In genomic region chr14:75876320-75877043, GRCm38 (mm10) we compare ENCODE assay signal across 9 mouse cellular contexts. TPM values are rescaled to one million over a fixed set of nuclear protein-coding genes. Genes with fewer than 3 reads are reported as not detected.
DNase-seq lines count a peak whose midpoint lies in the region; ATAC-seq and TF ChIP-seq lines count a peak whose summit lies in the region.
"Had no signal": no experiment of that assay in that cellular context is flagged by ENCODE, and none has a peak within 500 bp of the region (broad histone marks: within the 10 kb centered on the region; RNA-seq: fewer than 3 reads in every experiment).

No protein-coding gene starts in this region.

- no peak for TF ChIP-seq POLR2A in lung, adult 2 months (IDR thresholded peaks at IDR 0.05; ENCODE audit: borderline replicate concordance, extremely low read depth, low read depth, low read length)
- no peak for TF ChIP-seq POLR2A in olfactory bulb, adult 2 months (IDR thresholded peaks at IDR 0.05; ENCODE audit: insufficient read depth, low read depth, low read length)

- no peak overlapping the region for H3K9ac ChIP-seq in ES-E14 (ENCODE audit: insufficient read depth, low read depth, low read length, poor library complexity, severe bottlenecking)
- 0 out of 2 replicates have a peak overlapping the region, but pooled peaks have one; percentile 34 for H3K9ac ChIP-seq in forebrain, embryonic 13.5 days

- ATAC-seq in cerebellum, adult (ENCODE audit: insufficient number of reproducible peaks, low FRiP score, low TSS enrichment): peak; percentile 77; the same call in 1 of the 2 replicates
- ATAC-seq in forebrain, embryonic 13.5 days: peak; percentile 72

- DNase-seq in ES-E14 (ENCODE audit: low read depth, low spot score): peak; percentile 92
- peak; percentile 39 for DNase-seq in heart, postnatal 25 days (ENCODE audit: low spot score)
- DNase-seq in large intestine, adult 2 months (ENCODE audit: low read depth, low spot score): peak; percentile 48
- DNase-seq in lung, adult 2 months: peak; percentile 73
- peak; percentile 65 for DNase-seq in testis, postnatal 14 days (ENCODE audit: low spot score)

- H3K9me3 ChIP-seq in ES-E14 (ENCODE audit: control insufficient read depth, insufficient read depth, low read depth, low read length): no peaks in the 10 kb centered on the region
- no peaks in the 10 kb centered on the region for H3K9me3 ChIP-seq in forebrain, embryonic 13.5 days (replicated peaks)

- peak overlapping the region; percentile 52 for H3K4me2 ChIP-seq in forebrain, embryonic 13.5 days

- no peaks in the 10 kb centered on the region for H3K27me3 ChIP-seq in forebrain, embryonic 13.5 days

- H3K36me3 ChIP-seq in ES-E14 (ENCODE audit: control insufficient read depth, insufficient read depth, low read length, poor library complexity, severe bottlenecking): no peaks in the 10 kb centered on the region
- H3K36me3 ChIP-seq in forebrain, embryonic 13.5 days (ENCODE audit: poor library complexity, severe bottlenecking): no peaks in the 10 kb centered on the region

- H3K4me1 ChIP-seq in ES-E14 (ENCODE audit: control insufficient read depth in 2 of 2, insufficient read depth in 2 of 2, low read length in 2 of 2, poor library complexity in 1 of 2): peaks cover 0 to 11% of the 10 kb centered on the region in 2 experiments; a peak in 1 of 4 replicates
- H3K4me1 ChIP-seq in forebrain, embryonic 13.5 days: peaks cover 12% of the 10 kb centered on the region
- no peaks in the 10 kb centered on the region for H3K4me1 ChIP-seq in lung, adult 2 months (ENCODE audit: control insufficient read depth, insufficient read depth, low read length)
- H3K4me1 ChIP-seq in olfactory bulb, adult 2 months (ENCODE audit: control insufficient read depth, insufficient read depth, low read length): peaks cover 33% of the 10 kb centered on the region

- 12% methylated on average over 21 of the region's 21 CpGs for WGBS in forebrain, embryonic 13.5 days
- 19% methylated on average over 21 of the region's 21 CpGs for WGBS in large intestine, adult 2 months
- WGBS in lung, adult 2 months: 12% methylated on average over 21 of the region's 21 CpGs
- WGBS in olfactory bulb, adult 2 months: 4% methylated on average over 21 of the region's 21 CpGs

- H3K27ac ChIP-seq in ES-E14 (ENCODE audit: insufficient read depth, low read depth, low read length, poor library complexity, severe bottlenecking): no peak overlapping the region
- peak overlapping the region; percentile 35; the same call in 1 of the 2 replicates for H3K27ac ChIP-seq in forebrain, embryonic 13.5 days
- H3K27ac ChIP-seq in olfactory bulb, adult 2 months (ENCODE audit: insufficient read depth, low read depth, low read length): peak overlapping the region; percentile 81

- peak; percentile 61 for TF ChIP-seq CTCF in lung, adult 2 months (IDR thresholded peaks at IDR 0.05; ENCODE audit: insufficient read depth, low read length)
- TF ChIP-seq CTCF in olfactory bulb, adult 2 months (IDR thresholded peaks at IDR 0.05; ENCODE audit: insufficient read depth, low read depth, low read length): peak; percentile 61

- in situ Hi-C loops in ES-E14 (cut with MboI; ENCODE audit: low sequenced_read_pairs in 2 of 2, unreplicated experiment in 2 of 2): loop anchor here (25.0 kb wide), 1 partner anchor 211 kb away; no protein-coding TSS in a partner anchor

- intact Hi-C loops in heart, postnatal 25 days (cut with DNase I): loop anchor here (1.0 to 10.0 kb wide), 2 partner anchors 201 to 598 kb away; no protein-coding TSS in a partner anchor

- H3K4me3 ChIP-seq in ES-E14 (ENCODE audit: insufficient read depth in 1 of 2, low read depth in 1 of 2, low read length in 2 of 2, poor library complexity in 1 of 2, severe bottlenecking in 1 of 2): no peak overlapping the region
- no peak overlapping the region for H3K4me3 ChIP-seq in forebrain, embryonic 13.5 days
- no peak overlapping the region for H3K4me3 ChIP-seq in lung, adult 2 months (replicated peaks; ENCODE audit: extremely low read depth, low read depth, low read length)
- H3K4me3 ChIP-seq in olfactory bulb, adult 2 months (ENCODE audit: insufficient read depth, low read depth, low read length): no peak overlapping the region
- H3K4me3 ChIP-seq: megakaryocyte, embryonic 14.5 days had no signal

TF ChIP-seq in ES-E14, 5 proteins besides CTCF, POLR2A, EP300 and RAD21:
- TF ChIP-seq CHD2 (IDR thresholded peaks at IDR 0.05; ENCODE audit: low read depth, low read length): no peak
- TF ChIP-seq ZNF384 (IDR thresholded peaks at IDR 0.05; ENCODE audit: low read depth, low read length): no peak
- peak; percentile 87 for TF ChIP-seq ZC3H11A (IDR thresholded peaks at IDR 0.05; ENCODE audit: borderline replicate concordance, low read depth, low read length)
- TF ChIP-seq MAFK (IDR thresholded peaks at IDR 0.05; ENCODE audit: insufficient read depth, low read depth, low read length): no peak

RNA-seq across cellular contexts. Expression of gene Tpt1, which starts 31.6 kb away (rescaled TPM):
- total RNA-seq in ES-E14 (2012; rRNA removed): 592 and 613 TPM in 2 replicates
- polyA plus RNA-seq in forebrain, embryonic 13.5 days (2015; fragmentation: Nextera tagmentation; extraction: Ambion mirVana): 977 and 1,124 TPM in 2 replicates
- 1,000 to 10,000 TPM; 2,885 to 3,154 TPM for total RNA-seq in heart, postnatal 25 days (2021)
- 1,475 and 1,792 TPM in 2 replicates for polyA plus RNA-seq in large intestine, adult 2 months (2012; rRNA removed)
- polyA plus RNA-seq in lung, adult 2 months (2012; rRNA removed): 1,159 and 1,652 TPM in 2 replicates
- polyA plus RNA-seq in olfactory bulb, adult 2 months (2012; ENCODE audit: insufficient read depth, insufficient read length, low replicate concordance, missing spikeins): 1,524 and 1,757 TPM in 2 replicates

Comparison
In these comparisons a context has a peak if more than half of its experiments do, and no peak if none do; other contexts are left out.
1. DNase-seq: peak in every context shown above with its lines; median percentile 92 in ES-E14; 73 in lung, adult 2 months; 65 in testis, postnatal 14 days; 48 in large intestine, adult 2 months; 39 in heart, postnatal 25 days.